Mouse (Mus musculus) thymus, postnatal 14 days (tissue): Measurements from ENCODE around the gene Vdr.
A peak's percentile ranks its signal among the peaks of the same experiment; 100 is the strongest.

ENCODE experiments used
- DNase-seq: peaks from one replicate; pipeline ENCODE4 v3.0.0; 2021

Gene Vdr

GRCm38 (mm10) chr15:97910530-97910929 lies at the start of gene Vdr:
Vdr (minus strand) TSS chr15:97910630.
- no peak for DNase-seq

- no peak for DNase-seq
Observed at GRCm38 (mm10) chr15:97956416-97956815, 46.0 kb upstream of the Vdr start.

GRCm38 (mm10) chr15:97955742-97956141 lies 45.3 kb upstream of the Vdr start:
- no peak for DNase-seq

- DNase-seq: no peak
Observed at GRCm38 (mm10) chr15:97955286-97955685, 44.9 kb upstream of the Vdr start.

GRCm38 (mm10) chr15:97954671-97955070 lies 44.2 kb upstream of the Vdr start:
- no peak for DNase-seq

- DNase-seq: no peak
Observed at GRCm38 (mm10) chr15:97952889-97953189, 42.4 kb upstream of the Vdr start.

GRCm38 (mm10) chr15:97952137-97952888 lies 41.9 kb upstream of the Vdr start:
- peak; percentile 73 for DNase-seq

GRCm38 (mm10) chr15:97950240-97950639 lies 39.8 kb upstream of the Vdr start:
- DNase-seq: no peak

GRCm38 (mm10) chr15:97949706-97950105 lies 39.3 kb upstream of the Vdr start:
- DNase-seq: no peak

GRCm38 (mm10) chr15:97948720-97949119 lies 38.3 kb upstream of the Vdr start:
- DNase-seq: no peak

- DNase-seq: no peak
Observed at GRCm38 (mm10) chr15:97945656-97946315, 35.4 kb upstream of the Vdr start.

GRCm38 (mm10) chr15:97944919-97945574 lies 34.6 kb upstream of the Vdr start:
- DNase-seq: no peak

GRCm38 (mm10) chr15:97943356-97943755 lies 32.9 kb upstream of the Vdr start:
- no peak for DNase-seq

GRCm38 (mm10) chr15:97942538-97942937 lies 32.1 kb upstream of the Vdr start:
- no peak for DNase-seq

GRCm38 (mm10) chr15:97941306-97941705 lies 30.9 kb upstream of the Vdr start:
- DNase-seq: no peak

- no peak for DNase-seq
Observed at GRCm38 (mm10) chr15:97940088-97940487, 29.7 kb upstream of the Vdr start.

- DNase-seq: no peak
Observed at GRCm38 (mm10) chr15:97938580-97938979, 28.1 kb upstream of the Vdr start.

- no peak for DNase-seq
Observed at GRCm38 (mm10) chr15:97932441-97932840, 22.0 kb upstream of the Vdr start.

- DNase-seq: no peak
Observed at GRCm38 (mm10) chr15:97929259-97929824, 18.9 kb upstream of the Vdr start.

GRCm38 (mm10) chr15:97927821-97928220 lies 17.4 kb upstream of the Vdr start:
- DNase-seq: no peak

GRCm38 (mm10) chr15:97927018-97927417 lies 16.6 kb upstream of the Vdr start:
- DNase-seq: no peak

- DNase-seq: no peak
Observed at GRCm38 (mm10) chr15:97922421-97922820, 12.0 kb upstream of the Vdr start.

GRCm38 (mm10) chr15:97921796-97922195 lies 11.4 kb upstream of the Vdr start:
- no peak for DNase-seq

- no peak for DNase-seq
Observed at GRCm38 (mm10) chr15:97920306-97920705, 9.9 kb upstream of the Vdr start.
